Mouse (Mus musculus): ENCODE measurements around the gene Ubqln3. TPM values are rescaled to one million over a fixed set of nuclear protein-coding genes. Genes with fewer than 3 reads are reported as not detected.

Ubqln3 gene
- polyA plus RNA-seq, 1 experiment from 2014 or later, result not detected

- Histone ChIP-seq H3K9me3 (no peaks in the 10 kb centered on the region), H3K27me3 (no peaks in the 10 kb centered on the region), H3K4me1 (replicated peaks) (no peaks in the 10 kb centered on the region), H3K27ac (no peak overlapping the region), H3K4me2 (replicated peaks) (no peak overlapping the region), H3K36me3 (no peaks in the 10 kb centered on the region), H3K9ac (replicated peaks) (no peak overlapping the region), H3K4me3 (replicated peaks) (no peak overlapping the region)
- ATAC-seq, result no peak
- WGBS, result 65% methylated on average over 4 of the region's 4 CpGs
Measured at GRCm38 (mm10) chr7:104103913-104104756, 38.9 kb downstream of the Ubqln3 start.

Other genes starting within 250 kb of the Ubqln3 start
- gene Olfr64, start 248.8 kb downstream of the Ubqln3 start, polyA plus RNA-seq (2015; fragmentation: Nextera tagmentation; extraction: Ambion mirVana), result not detected in 2 replicates
- not detected in 2 replicates for gene Olfr65, start 239.8 kb downstream of the Ubqln3 start, polyA plus RNA-seq (2015; fragmentation: Nextera tagmentation; extraction: Ambion mirVana)
- gene Olfr631, start 214.5 kb downstream of the Ubqln3 start, polyA plus RNA-seq (2015; fragmentation: Nextera tagmentation; extraction: Ambion mirVana), result not detected in 2 replicates
- not detected in 2 replicates for gene Olfr632, start 208.9 kb downstream of the Ubqln3 start, polyA plus RNA-seq (2015; fragmentation: Nextera tagmentation; extraction: Ambion mirVana)
- gene Olfr633, start 198.8 kb downstream of the Ubqln3 start, polyA plus RNA-seq (2015; fragmentation: Nextera tagmentation; extraction: Ambion mirVana), result not detected in 2 replicates
- gene Olfr635, start 172.1 kb downstream of the Ubqln3 start, polyA plus RNA-seq (2015; fragmentation: Nextera tagmentation; extraction: Ambion mirVana), result 0.03 TPM in 1 of 2 replicates, not detected in the other
- not detected in 2 replicates for gene Olfr638, start 144.5 kb downstream of the Ubqln3 start, polyA plus RNA-seq (2015; fragmentation: Nextera tagmentation; extraction: Ambion mirVana)
- 0.03 TPM in 1 of 2 replicates, not detected in the other for gene Olfr639, start 126.0 kb downstream of the Ubqln3 start, polyA plus RNA-seq (2015; fragmentation: Nextera tagmentation; extraction: Ambion mirVana)
- not detected in 2 replicates for gene Olfr640, start 117.7 kb downstream of the Ubqln3 start, polyA plus RNA-seq (2015; fragmentation: Nextera tagmentation; extraction: Ambion mirVana)
- not detected in 2 replicates for gene Olfr641, start 107.8 kb downstream of the Ubqln3 start, polyA plus RNA-seq (2015; fragmentation: Nextera tagmentation; extraction: Ambion mirVana)
- not detected in 2 replicates for gene Olfr642, start 90.6 kb downstream of the Ubqln3 start, polyA plus RNA-seq (2015; fragmentation: Nextera tagmentation; extraction: Ambion mirVana)
- gene 4930516K23Rik, start 81.8 kb downstream of the Ubqln3 start, polyA plus RNA-seq (2015; fragmentation: Nextera tagmentation; extraction: Ambion mirVana), result not detected in 2 replicates
- gene Olfr644, start 71.4 kb downstream of the Ubqln3 start, polyA plus RNA-seq (2015; fragmentation: Nextera tagmentation; extraction: Ambion mirVana), result not detected in 2 replicates
- gene Olfr645, start 57.8 kb downstream of the Ubqln3 start, polyA plus RNA-seq (2015; fragmentation: Nextera tagmentation; extraction: Ambion mirVana), result not detected in 2 replicates
- gene Olfr646, start 38.4 kb downstream of the Ubqln3 start, polyA plus RNA-seq (2015; fragmentation: Nextera tagmentation; extraction: Ambion mirVana), result not detected in 2 replicates
- not detected in 2 replicates for gene Ubqln5, start 13.5 kb downstream of the Ubqln3 start, polyA plus RNA-seq (2015; fragmentation: Nextera tagmentation; extraction: Ambion mirVana)
- gene Olfr643, start 5.9 kb downstream of the Ubqln3 start, polyA plus RNA-seq (2015; fragmentation: Nextera tagmentation; extraction: Ambion mirVana), result not detected in 2 replicates
- gene Ubqlnl, start 7.3 kb upstream of the Ubqln3 start, polyA plus RNA-seq (2015; fragmentation: Nextera tagmentation; extraction: Ambion mirVana), result not detected in 2 replicates
- not detected in 2 replicates for gene Olfm5, start 21.6 kb upstream of the Ubqln3 start, polyA plus RNA-seq (2015; fragmentation: Nextera tagmentation; extraction: Ambion mirVana)
- 0.26 and 0.46 TPM in 2 replicates for gene Olfr648, start 40.1 kb upstream of the Ubqln3 start, polyA plus RNA-seq (2015; fragmentation: Nextera tagmentation; extraction: Ambion mirVana)
- gene Olfr649, start 52.7 kb upstream of the Ubqln3 start, polyA plus RNA-seq (2015; fragmentation: Nextera tagmentation; extraction: Ambion mirVana), result not detected in 2 replicates
- 0.32 and 0.59 TPM in 2 replicates for gene Trim6, start 75.5 kb upstream of the Ubqln3 start, polyA plus RNA-seq (2015; fragmentation: Nextera tagmentation; extraction: Ambion mirVana)
- 0.46 and 0.75 TPM in 2 replicates for gene Trim34a, start 101.2 kb upstream of the Ubqln3 start, polyA plus RNA-seq (2015; fragmentation: Nextera tagmentation; extraction: Ambion mirVana)
- gene Trim5, start 144.8 kb upstream of the Ubqln3 start, polyA plus RNA-seq (2015; fragmentation: Nextera tagmentation; extraction: Ambion mirVana), result not detected in 2 replicates
- 1.4 and 2.0 TPM in 2 replicates for gene Trim12a, start 172.2 kb upstream of the Ubqln3 start, polyA plus RNA-seq (2015; fragmentation: Nextera tagmentation; extraction: Ambion mirVana)
- not detected in 2 replicates for gene Trim34b, start 186.2 kb upstream of the Ubqln3 start, polyA plus RNA-seq (2015; fragmentation: Nextera tagmentation; extraction: Ambion mirVana)
- 1.1 and 1.5 TPM in 2 replicates for gene Trim12c, start 210.1 kb upstream of the Ubqln3 start, polyA plus RNA-seq (2015; fragmentation: Nextera tagmentation; extraction: Ambion mirVana)
- gene Trim30b, start 226.6 kb upstream of the Ubqln3 start, polyA plus RNA-seq (2015; fragmentation: Nextera tagmentation; extraction: Ambion mirVana), result not detected in 2 replicates

Data from midbrain, embryonic 13.5 days (tissue).